In genomic region chr13:21711698-21712097, GRCm38 (mm10) we compare ENCODE assay signal across 11 mouse cellular contexts. TPM values are rescaled to one million over a fixed set of nuclear protein-coding genes. Genes with fewer than 3 reads are reported as not detected.
DNase-seq lines count a peak whose midpoint lies in the region; ATAC-seq and TF ChIP-seq lines count a peak whose summit lies in the region.
"Had no signal": no experiment of that assay in that cellular context is flagged by ENCODE, and none has a peak within 500 bp of the region (broad histone marks: within the 10 kb centered on the region; RNA-seq: fewer than 3 reads in every experiment).

No protein-coding gene starts in this region.

- peak overlapping the region; percentile 79 for H3K4me2 ChIP-seq in heart, embryonic 13.5 days
- peak overlapping the region; percentile 91 for H3K4me2 ChIP-seq in hindbrain, embryonic 15.5 days
- H3K4me2 ChIP-seq in midbrain, embryonic 11.5 days = peak overlapping the region; percentile 61

- WGBS in heart, embryonic 13.5 days = 30% methylated on average over 4 of the region's 4 CpGs
- WGBS in hindbrain, embryonic 15.5 days = 33% methylated on average over 4 of the region's 4 CpGs
- WGBS in midbrain, embryonic 11.5 days = 28% methylated on average over 4 of the region's 4 CpGs

- H3K4me3 ChIP-seq in heart, embryonic 13.5 days = peak overlapping the region; percentile 76
- peak overlapping the region; percentile 44 to 64 for H3K4me3 ChIP-seq in MEL (ENCODE audit: control insufficient read depth in 1 of 2, insufficient read depth in 1 of 2, low read depth in 2 of 2, low read length in 2 of 2)
- peak overlapping the region; percentile 79 for H3K4me3 ChIP-seq in hindbrain, embryonic 15.5 days
- H3K4me3 ChIP-seq in midbrain, embryonic 11.5 days (ENCODE audit: low read depth, low read length) = peak overlapping the region; percentile 43

- intact Hi-C loops in heart, postnatal 36 days (cut with DNase I) = loop anchor here (2.0 to 10.0 kb wide), 13 partner anchors 36 to 1911 kb away; partner anchors contain the start of genes Hist1h1b, Hist1h1e, Hist1h2an and Hist1h2be

- peak overlapping the region; percentile 81 for H3K9ac ChIP-seq in heart, embryonic 13.5 days
- no peak overlapping the region for H3K9ac ChIP-seq in MEL (ENCODE audit: control insufficient read depth, low read depth, low read length, poor library complexity, severe bottlenecking)
- H3K9ac ChIP-seq in hindbrain, embryonic 15.5 days = peak overlapping the region; percentile 51; the same call in 1 of the 2 replicates
- H3K9ac ChIP-seq in midbrain, embryonic 11.5 days (ENCODE audit: low read length) = no peak overlapping the region

- DNase-seq in heart, postnatal 36 days = no peak
- peak; percentile 72 for DNase-seq in MEL (ENCODE audit: low read depth, low spot score)
- no peak for DNase-seq in midbrain, embryonic 11.5 days (ENCODE audit: low spot score, missing footprints)
- DNase-seq in frontal cortex, postnatal 10 days (ENCODE audit: low spot score in 2 of 2) = no peak
- DNase-seq in T-cell, adult 2 months (ENCODE audit: low spot score) = no peak
- no peak for DNase-seq in adrenal gland, adult (ENCODE audit: inconsistent age in 2 of 2, low spot score in 1 of 2)
- DNase-seq: cerebellum, adult 11-12 months; right cerebral cortex, postnatal 25 days had no signal

- H3K27me3 ChIP-seq in heart, embryonic 13.5 days (replicated peaks) = no peaks in the 10 kb centered on the region
- H3K27me3 ChIP-seq in MEL (ENCODE audit: control insufficient read depth in 1 of 2, insufficient read depth in 2 of 2, low read length in 2 of 2) = no peaks in the 10 kb centered on the region
- H3K27me3 ChIP-seq in hindbrain, embryonic 15.5 days = no peaks in the 10 kb centered on the region
- H3K27me3 ChIP-seq in midbrain, embryonic 11.5 days (ENCODE audit: control insufficient read depth, insufficient read depth, low read length) = no peaks in the 10 kb centered on the region

- H3K36me3 ChIP-seq in heart, embryonic 13.5 days = no peaks in the 10 kb centered on the region
- peaks cover 0 to 16% of the 10 kb centered on the region in 2 experiments; a peak in 2 of 4 replicates for H3K36me3 ChIP-seq in MEL (ENCODE audit: control insufficient read depth in 1 of 2, insufficient read depth in 2 of 2, low read length in 2 of 2)
- no peaks in the 10 kb centered on the region for H3K36me3 ChIP-seq in hindbrain, embryonic 15.5 days
- no peaks in the 10 kb centered on the region for H3K36me3 ChIP-seq in midbrain, embryonic 11.5 days (ENCODE audit: control insufficient read depth, insufficient read depth, low read length)

- TF ChIP-seq RAD21 in MEL (IDR thresholded peaks at IDR 0.05; ENCODE audit: low read depth, low read length) = no peak

- H3K9me3 ChIP-seq in heart, embryonic 13.5 days = no peaks in the 10 kb centered on the region
- no peaks in the 10 kb centered on the region for H3K9me3 ChIP-seq in MEL (replicated peaks; ENCODE audit: insufficient read depth, low read length)
- H3K9me3 ChIP-seq in hindbrain, embryonic 15.5 days = no peaks in the 10 kb centered on the region
- no peaks in the 10 kb centered on the region for H3K9me3 ChIP-seq in midbrain, embryonic 11.5 days (ENCODE audit: control insufficient read depth, low read length)

- ATAC-seq in heart, embryonic 13.5 days (ENCODE audit: extremely low read depth, insufficient number of reproducible peaks, low FRiP score, low TSS enrichment) = no peak
- ATAC-seq in hindbrain, embryonic 15.5 days (ENCODE audit: low FRiP score, low read depth) = no peak
- no peak for ATAC-seq in midbrain, embryonic 11.5 days (ENCODE audit: low FRiP score)

- TF ChIP-seq CTCF in MEL (IDR thresholded peaks at IDR 0.05 in 2 of 3, conservative IDR thresholded peaks at IDR 0.05 in 1 of 3; ENCODE audit: control insufficient read depth in 1 of 3, insufficient read depth in 1 of 3, low read depth in 2 of 3, low read length in 3 of 3, poor library complexity in 1 of 3, severe bottlenecking in 1 of 3) = no peak

- no peak overlapping the region for H3K27ac ChIP-seq in heart, embryonic 13.5 days (replicated peaks)
- no peak overlapping the region for H3K27ac ChIP-seq in MEL (ENCODE audit: control insufficient read depth, low read depth, low read length)
- no peak overlapping the region for H3K27ac ChIP-seq in hindbrain, embryonic 15.5 days (replicated peaks)
- no peak overlapping the region for H3K27ac ChIP-seq in midbrain, embryonic 11.5 days (ENCODE audit: low read depth, low read length)

- H3K4me1 ChIP-seq in heart, embryonic 13.5 days = peaks cover 17% of the 10 kb centered on the region
- peaks cover 0 to 7% of the 10 kb centered on the region in 2 experiments; a peak in 2 of 4 replicates for H3K4me1 ChIP-seq in MEL (ENCODE audit: control insufficient read depth in 1 of 2, insufficient read depth in 2 of 2, low read length in 2 of 2)
- H3K4me1 ChIP-seq in hindbrain, embryonic 15.5 days (replicated peaks) = peaks cover 20% of the 10 kb centered on the region
- H3K4me1 ChIP-seq in midbrain, embryonic 11.5 days (ENCODE audit: control insufficient read depth, insufficient read depth, low read length) = peaks cover 8% of the 10 kb centered on the region

- no peak for TF ChIP-seq POLR2A in MEL (IDR thresholded peaks at IDR 0.05; ENCODE audit: control insufficient read depth in 1 of 2, insufficient read depth in 1 of 2, low read depth in 1 of 2, low read length in 2 of 2, poor library complexity in 1 of 2)

- no peak for TF ChIP-seq EP300 in MEL (IDR thresholded peaks at IDR 0.05; ENCODE audit: low read depth in 1 of 2, low read length in 2 of 2)

- no peaks in the 10 kb centered on the region; the same call in 1 of the 2 replicates for H3K79me2 ChIP-seq in MEL (ENCODE audit: control insufficient read depth, insufficient read depth, low read length, poor library complexity)

TF ChIP-seq in MEL, 35 proteins besides CTCF, POLR2A, EP300 and RAD21:
- TF ChIP-seq TAL1 (IDR thresholded peaks at IDR 0.05; ENCODE audit: low read length) = peak; percentile 61
- peak; percentile 83 for TF ChIP-seq GATA1 (IDR thresholded peaks at IDR 0.05; ENCODE audit: low read depth, low read length)
- TF ChIP-seq HCFC1 (IDR thresholded peaks at IDR 0.05; ENCODE audit: low read depth, low read length) = no peak

RNA-seq across cellular contexts. Expression of gene Hist1h2bl, which starts 4.2 kb away (rescaled TPM):
- 1.9 TPM in 1 of 2 replicates, not detected in the other for polyA plus RNA-seq in heart, embryonic 13.5 days (2015; fragmentation: Nextera tagmentation; extraction: Ambion mirVana)
- total RNA-seq in heart, postnatal 36 days (2021) = 10 to 100 TPM; 18.0 to 27.4 TPM
- 2,215 and 3,073 TPM in 2 replicates for total RNA-seq in MEL (2012; rRNA removed)
- polyA plus RNA-seq in MEL (2012; ENCODE audit: insufficient read depth in 1 of 2, insufficient read length in 2 of 2, low read depth in 1 of 2, low replicate concordance in 2 of 2, missing spikeins in 1 of 2) = 1 to 10 TPM in 1 of 2 experiments, not detected in 1; 6.7 TPM
- polyA plus RNA-seq in hindbrain, embryonic 15.5 days (2015; fragmentation: Nextera tagmentation; extraction: Ambion mirVana) = not detected in 2 replicates
- 0.85 and 2.7 TPM in 2 replicates for polyA plus RNA-seq in midbrain, embryonic 11.5 days (2014; fragmentation: Nextera tagmentation; extraction: Ambion mirVana)

RNA-seq across cellular contexts. Expression of gene Hist1h2ai, which starts 4.5 kb away (rescaled TPM):
- 9.8 and 10.5 TPM in 2 replicates for polyA plus RNA-seq in heart, embryonic 13.5 days (2015; fragmentation: Nextera tagmentation; extraction: Ambion mirVana)
- total RNA-seq in heart, postnatal 36 days (2021) = 10 to 100 TPM; 28.5 to 39.8 TPM
- total RNA-seq in MEL (2012; rRNA removed) = 1,435 and 1,802 TPM in 2 replicates
- 1 to 10 TPM in 1 of 2 experiments, not detected in 1; 8.2 TPM for polyA plus RNA-seq in MEL (2012; ENCODE audit: insufficient read depth in 1 of 2, insufficient read length in 2 of 2, low read depth in 1 of 2, low replicate concordance in 2 of 2, missing spikeins in 1 of 2)
- 6.2 and 7.8 TPM in 2 replicates for polyA plus RNA-seq in hindbrain, embryonic 15.5 days (2015; fragmentation: Nextera tagmentation; extraction: Ambion mirVana)
- 19.8 and 20.9 TPM in 2 replicates for polyA plus RNA-seq in midbrain, embryonic 11.5 days (2014; fragmentation: Nextera tagmentation; extraction: Ambion mirVana)

RNA-seq across cellular contexts. Expression of gene Hist1h3h, which starts 5.8 kb away (rescaled TPM):
- polyA plus RNA-seq in heart, embryonic 13.5 days (2015; fragmentation: Nextera tagmentation; extraction: Ambion mirVana) = 0.62 and 2.3 TPM in 2 replicates
- total RNA-seq in heart, postnatal 36 days (2021) = 10 to 100 TPM; 22.0 to 36.5 TPM
- total RNA-seq in MEL (2012; rRNA removed) = 3,336 and 3,710 TPM in 2 replicates
- polyA plus RNA-seq in MEL (2012; ENCODE audit: insufficient read depth in 1 of 2, insufficient read length in 2 of 2, low read depth in 1 of 2, low replicate concordance in 2 of 2, missing spikeins in 1 of 2) = 10 to 100 TPM in 1 of 2 experiments, not detected in 1; 18.4 TPM
- 2.5 and 3.5 TPM in 2 replicates for polyA plus RNA-seq in hindbrain, embryonic 15.5 days (2015; fragmentation: Nextera tagmentation; extraction: Ambion mirVana)
- 11.6 and 12.9 TPM in 2 replicates for polyA plus RNA-seq in midbrain, embryonic 11.5 days (2014; fragmentation: Nextera tagmentation; extraction: Ambion mirVana)

RNA-seq across cellular contexts. Expression of gene Hist1h2bm, which starts 10.1 kb away (rescaled TPM):
- polyA plus RNA-seq in heart, embryonic 13.5 days (2015; fragmentation: Nextera tagmentation; extraction: Ambion mirVana) = 1.5 TPM in 2 replicates
- total RNA-seq in heart, postnatal 36 days (2021) = 1 to 10 TPM; 4.9 to 5.1 TPM
- 1,196 and 2,041 TPM in 2 replicates for total RNA-seq in MEL (2012; rRNA removed)
- 1 to 10 TPM in 1 of 2 experiments, not detected in 1; 1.7 TPM for polyA plus RNA-seq in MEL (2012; ENCODE audit: insufficient read depth in 1 of 2, insufficient read length in 2 of 2, low read depth in 1 of 2, low replicate concordance in 2 of 2, missing spikeins in 1 of 2)
- polyA plus RNA-seq in hindbrain, embryonic 15.5 days (2015; fragmentation: Nextera tagmentation; extraction: Ambion mirVana) = 0.51 and 1.7 TPM in 2 replicates
- polyA plus RNA-seq in midbrain, embryonic 11.5 days (2014; fragmentation: Nextera tagmentation; extraction: Ambion mirVana) = 4.2 and 5.7 TPM in 2 replicates

RNA-seq across cellular contexts. Expression of gene Olfr1359, which starts 13.8 kb away (rescaled TPM):
- not detected in 2 replicates for polyA plus RNA-seq in heart, embryonic 13.5 days (2015; fragmentation: Nextera tagmentation; extraction: Ambion mirVana)
- not detected for total RNA-seq in heart, postnatal 36 days (2021)
- not detected in 2 replicates for total RNA-seq in MEL (2012; rRNA removed)
- not detected for polyA plus RNA-seq in MEL (2012; ENCODE audit: insufficient read depth in 1 of 2, insufficient read length in 2 of 2, low read depth in 1 of 2, low replicate concordance in 2 of 2, missing spikeins in 1 of 2)
- not detected in 2 replicates for polyA plus RNA-seq in hindbrain, embryonic 15.5 days (2015; fragmentation: Nextera tagmentation; extraction: Ambion mirVana)
- polyA plus RNA-seq in midbrain, embryonic 11.5 days (2014; fragmentation: Nextera tagmentation; extraction: Ambion mirVana) = not detected in 2 replicates
- polyA plus RNA-seq: large intestine, adult 2 months had no signal

Comparison
In these comparisons a context has a peak if more than half of its experiments do, and no peak if none do; other contexts are left out.
1. H3K9ac ChIP-seq: peak in heart, embryonic 13.5 days (single experiment) and hindbrain, embryonic 15.5 days (single experiment); none in MEL (single experiment) and midbrain, embryonic 11.5 days (single experiment).
2. Peak in every context shown above with its lines, with median percentiles within 50 percentile points of each other: H3K4me2 ChIP-seq and H3K4me3 ChIP-seq.